Mouse (Mus musculus) intestine, embryonic 16.5 days (tissue): ENCODE data around the gene Tfdp2. TPM values are rescaled to one million over a fixed set of nuclear protein-coding genes. Genes with fewer than 3 reads are reported as not detected.

Experiments
- ATAC-seq: fragments of 200-750 bp; cut with Nextera tagmentation; 2 replicates; pipeline ENCODE4 v1.8.0; 2017; ENCODE audit warnings: moderate TSS enrichment, moderate library complexity
- H3K27ac ChIP-seq: fragments of 300-500 bp; sonication (generic); 2 replicates; pipeline ENCODE4 v1.5.1; 2014; ENCODE audit warnings: mild to moderate bottlenecking, low read length
- H3K27me3 ChIP-seq: fragments of 300-500 bp; sonication (generic); replicated peaks from 2 replicates; pipeline ENCODE4 v1.6.1; 2014; ENCODE audit warnings: low read length, control low read depth, mixed read lengths; ENCODE audit not compliant: control insufficient read depth, insufficient read depth
- H3K36me3 ChIP-seq: fragments of 300-500 bp; sonication (generic); 2 replicates; pipeline ENCODE4 v1.6.1; 2014; ENCODE audit warnings: low read length, control low read depth; ENCODE audit not compliant: control insufficient read depth, insufficient read depth
- H3K4me1 ChIP-seq: fragments of 300-500 bp; sonication (generic); 2 replicates; pipeline ENCODE4 v1.6.1; 2014; ENCODE audit warnings: low read length, control low read depth, mixed read lengths; ENCODE audit not compliant: control insufficient read depth, insufficient read depth
- H3K4me2 ChIP-seq: fragments of 300-500 bp; sonication (generic); 2 replicates; pipeline ENCODE4 v1.6.1; 2014; ENCODE audit warnings: low read depth, low read length, control low read depth
- H3K4me3 ChIP-seq: fragments of 300-500 bp; sonication (generic); 2 replicates; pipeline ENCODE4 v1.5.1; 2014; ENCODE audit warnings: mild to moderate bottlenecking, low read length
- H3K9ac ChIP-seq: fragments of 300-500 bp; sonication (generic); 2 replicates; pipeline ENCODE4 v1.6.1; 2014; ENCODE audit warnings: low read depth, low read length
- H3K9me3 ChIP-seq: fragments of 300-500 bp; sonication (generic); 2 replicates; pipeline ENCODE4 v1.6.1; 2016; ENCODE audit warnings: low read length, control low read depth; ENCODE audit not compliant: control insufficient read depth
- WGBS: fragments of 180-500 bp; shearing (Covaris S2); extraction: QIAGEN DNeasy Blood & Tissue Kit; methylation state at CpG from one replicate; pipeline ENCODE4 v1.1.7; 2014; 5-methylcytosine and 5-hydroxymethylcytosine counted together
- polyA plus RNA-seq: library from polyadenylated mRNA; unstranded; fragments of >200 nt; fragmentation: Nextera tagmentation; extraction: Ambion mirVana; gene quantifications from 2 replicates; pipeline ENCODE4 v1.2.1, GENCODE M21; 2015

The Tfdp2 gene
- polyA plus RNA-seq, 1 experiment from 2014 or later = 28.2 TPM

DNA sequence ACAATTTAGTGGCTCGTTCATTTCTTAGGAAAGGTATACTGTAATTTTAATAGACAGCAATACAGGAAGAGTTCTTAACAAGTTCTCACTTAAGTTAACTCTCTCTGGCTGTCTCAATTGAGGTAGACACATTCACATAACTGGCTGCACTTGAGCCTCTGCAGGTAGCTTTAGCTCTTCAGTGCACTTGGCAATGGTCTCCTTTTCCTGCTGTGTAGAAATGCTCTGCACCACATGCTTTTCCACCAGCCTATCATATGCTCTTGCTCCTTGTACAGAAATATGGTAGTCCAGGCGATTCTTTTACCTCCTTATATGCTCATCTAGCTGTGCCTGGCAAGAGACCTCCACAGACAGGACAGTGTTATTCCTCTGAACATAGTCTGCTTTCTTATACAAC is 73.7 kb downstream of the Tfdp2 start:
- no peak overlapping the region for H3K27ac ChIP-seq
- ATAC-seq = no peak
- H3K9me3 ChIP-seq = no peaks in the 10 kb centered on the region
- no peak overlapping the region for H3K9ac ChIP-seq
- 91% methylated on average over 2 of the region's 2 CpGs for WGBS
- no peaks in the 10 kb centered on the region for H3K4me1 ChIP-seq
- H3K36me3 ChIP-seq = no peaks in the 10 kb centered on the region
- H3K4me3 ChIP-seq = no peak overlapping the region
- no peak overlapping the region for H3K4me2 ChIP-seq
- H3K27me3 ChIP-seq = no peaks in the 10 kb centered on the region

DNA sequence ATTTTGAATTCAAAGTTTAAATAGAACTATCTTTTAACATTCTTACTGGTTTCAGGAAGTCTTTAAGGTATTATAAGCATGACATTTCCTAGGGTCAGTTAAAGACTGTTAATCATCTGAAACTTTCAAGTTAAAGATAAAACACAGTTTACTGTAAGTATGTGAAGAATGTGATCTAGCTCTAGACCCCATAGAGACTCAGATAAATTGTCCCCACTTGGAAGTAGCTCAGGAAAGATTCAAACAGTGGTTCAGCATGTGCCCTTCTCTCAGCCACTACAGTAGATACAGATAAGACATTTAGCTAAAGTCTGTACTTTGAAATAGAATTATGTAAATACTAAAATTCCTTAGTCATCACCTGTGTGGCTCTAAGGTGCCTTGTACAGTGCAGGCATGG is 79.5 kb downstream of the Tfdp2 start:
- ATAC-seq = no peak
- Histone ChIP-seq H3K9ac (no peak overlapping the region), H3K27ac (no peak overlapping the region)

DNA sequence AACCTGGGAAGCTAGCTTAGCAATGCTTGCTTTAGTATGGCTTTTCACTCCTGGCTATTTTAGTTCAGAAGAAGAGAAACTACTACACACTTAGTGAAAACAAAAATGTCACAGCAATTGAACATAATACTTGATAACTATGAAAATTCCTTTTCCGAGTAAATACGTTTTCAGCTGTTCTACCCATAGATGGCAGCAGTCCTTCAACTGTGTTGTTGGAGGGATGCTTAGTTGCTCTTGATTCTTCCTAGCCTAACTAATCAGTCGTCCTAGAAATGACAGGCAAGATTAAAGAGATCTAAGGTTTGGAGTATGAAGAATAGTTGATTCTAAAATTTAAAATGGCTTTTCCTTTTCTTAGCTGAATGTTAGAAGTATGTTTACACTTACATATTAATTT is 85.4 kb downstream of the Tfdp2 start:
- no peak overlapping the region for H3K9ac ChIP-seq
- H3K36me3 ChIP-seq = no peaks in the 10 kb centered on the region
- no peaks in the 10 kb centered on the region for H3K9me3 ChIP-seq
- H3K4me3 ChIP-seq = no peak overlapping the region
- WGBS = 67% methylated on average over 3 of the region's 3 CpGs
- no peak overlapping the region for H3K27ac ChIP-seq
- no peak for ATAC-seq
- no peak overlapping the region for H3K4me2 ChIP-seq
- no peaks in the 10 kb centered on the region for H3K27me3 ChIP-seq
- H3K4me1 ChIP-seq = no peaks in the 10 kb centered on the region

More for the DNA sequence above, 79.5 kb downstream of the Tfdp2 start:
- H3K9me3 ChIP-seq = no peaks in the 10 kb centered on the region
- H3K27me3 ChIP-seq = no peaks in the 10 kb centered on the region
- H3K4me3 ChIP-seq = no peak overlapping the region
- no peaks in the 10 kb centered on the region for H3K4me1 ChIP-seq
- H3K36me3 ChIP-seq = no peaks in the 10 kb centered on the region
- no peak overlapping the region for H3K4me2 ChIP-seq

DNA sequence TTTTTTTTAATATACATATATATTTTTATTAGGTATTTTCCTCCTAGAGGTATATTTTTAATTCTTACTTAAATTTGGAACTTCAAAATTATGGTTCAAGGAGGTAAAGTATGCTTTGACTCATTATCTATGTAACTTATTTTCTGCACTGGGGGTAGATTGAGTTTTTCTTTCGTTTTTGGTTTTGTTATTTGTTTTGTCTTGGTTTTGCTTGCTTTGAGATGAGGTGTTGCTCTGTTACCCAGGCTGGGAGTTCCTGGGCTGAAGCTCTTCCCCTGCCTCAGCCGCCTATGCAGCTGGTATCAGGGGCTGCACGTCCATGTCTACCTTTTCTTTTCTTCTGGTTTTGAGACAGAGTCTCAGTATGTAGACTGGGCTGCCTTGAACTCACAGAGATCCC is 86.0 kb downstream of the Tfdp2 start:
- H3K4me3 ChIP-seq = no peak overlapping the region
- no peak overlapping the region for H3K9ac ChIP-seq
- no peak overlapping the region for H3K4me2 ChIP-seq
- H3K36me3 ChIP-seq = no peaks in the 10 kb centered on the region
- no peaks in the 10 kb centered on the region for H3K9me3 ChIP-seq
- H3K27me3 ChIP-seq = no peaks in the 10 kb centered on the region
- H3K4me1 ChIP-seq = no peaks in the 10 kb centered on the region
- no peak for ATAC-seq
- H3K27ac ChIP-seq = no peak overlapping the region
- 92% methylated on average over 3 of the region's 3 CpGs for WGBS

DNA sequence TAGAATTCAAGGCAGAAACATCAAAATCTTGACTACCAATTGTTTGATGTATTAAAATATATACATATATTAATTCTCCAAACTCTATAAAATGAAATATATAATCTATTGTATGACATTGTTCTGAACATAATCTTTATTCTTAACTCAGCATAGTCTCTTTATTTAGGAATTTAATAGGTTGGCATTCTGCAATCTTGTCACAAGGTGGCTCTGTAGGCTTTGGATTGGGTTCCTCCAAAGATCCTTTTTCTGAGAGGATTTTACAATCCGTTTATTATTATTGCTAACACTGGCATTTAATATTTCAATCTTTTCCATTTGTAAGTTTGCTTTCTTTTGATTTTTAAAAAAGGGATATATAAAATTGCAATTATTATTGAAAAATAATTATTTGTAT is 88.8 kb downstream of the Tfdp2 start:
- WGBS = 28% methylated on average over 1 of the region's 1 CpGs
- ATAC-seq = no peak
- no peaks in the 10 kb centered on the region for H3K27me3 ChIP-seq
- H3K36me3 ChIP-seq = no peaks in the 10 kb centered on the region
- H3K4me1 ChIP-seq = no peaks in the 10 kb centered on the region
- H3K4me2 ChIP-seq = no peak overlapping the region
- no peak overlapping the region for H3K4me3 ChIP-seq
- H3K9me3 ChIP-seq = no peaks in the 10 kb centered on the region
- H3K9ac ChIP-seq = no peak overlapping the region
- H3K27ac ChIP-seq = no peak overlapping the region

DNA sequence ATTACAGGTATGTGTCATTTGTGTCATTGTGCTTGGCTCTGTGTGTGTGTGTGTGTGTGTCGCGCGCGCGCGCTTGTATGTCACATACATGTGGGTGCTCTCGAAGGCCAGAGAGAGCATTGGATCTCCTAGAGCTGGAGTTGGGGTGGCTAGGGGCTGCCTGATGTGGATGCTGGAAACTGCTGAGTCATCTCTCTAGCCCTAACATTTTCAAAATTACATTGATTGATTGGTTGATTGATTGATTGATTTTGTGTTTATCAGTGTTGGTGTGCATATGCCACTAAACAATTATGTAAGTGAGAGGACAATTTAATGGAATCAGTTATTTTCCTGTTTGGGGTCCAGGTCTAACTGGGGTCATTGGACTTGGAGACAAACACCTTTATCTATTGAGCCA is 96.1 kb downstream of the Tfdp2 start:
- 95% methylated on average over 7 of the region's 7 CpGs for WGBS
- no peak overlapping the region for H3K4me2 ChIP-seq
- H3K27me3 ChIP-seq = no peaks in the 10 kb centered on the region
- no peak overlapping the region for H3K9ac ChIP-seq
- no peak overlapping the region for H3K27ac ChIP-seq
- H3K9me3 ChIP-seq = no peaks in the 10 kb centered on the region
- no peak for ATAC-seq
- no peaks in the 10 kb centered on the region for H3K4me1 ChIP-seq
- no peak overlapping the region for H3K4me3 ChIP-seq
- H3K36me3 ChIP-seq = no peaks in the 10 kb centered on the region

DNA sequence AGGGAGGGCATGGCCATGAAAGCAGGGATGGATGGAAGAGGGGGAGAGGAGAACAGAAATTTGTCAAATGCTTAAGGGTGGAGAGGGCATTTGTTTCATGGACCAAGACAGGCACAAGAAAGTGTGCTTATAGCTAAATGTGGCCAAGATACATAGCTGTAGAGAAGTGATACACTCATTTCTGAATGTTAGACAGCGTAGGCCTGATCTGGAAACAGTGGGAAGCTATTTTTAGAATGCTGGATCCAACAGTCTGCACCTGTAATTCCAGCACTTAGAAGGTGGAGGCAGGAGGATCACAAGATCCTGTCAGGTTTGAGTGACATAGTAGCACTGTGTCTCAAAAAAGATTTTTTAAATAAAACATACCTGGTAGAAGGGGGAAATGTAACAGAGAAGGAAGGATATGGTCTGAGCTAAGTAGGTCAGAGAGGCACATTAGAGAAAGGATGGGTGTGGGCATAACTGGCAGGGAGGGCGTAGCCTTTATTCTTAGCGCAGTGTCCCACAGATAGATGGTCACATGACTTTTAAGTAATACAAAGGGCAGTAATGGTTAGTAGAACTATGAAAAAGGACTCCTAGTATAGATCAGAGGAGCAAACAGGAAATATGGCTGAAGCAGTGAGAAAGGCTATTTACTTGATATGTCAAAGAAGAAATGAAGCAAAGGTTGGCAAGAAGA is 103.4 kb downstream of the Tfdp2 start:
- H3K9ac ChIP-seq = no peak overlapping the region
- H3K4me1 ChIP-seq = no peaks in the 10 kb centered on the region
- H3K27ac ChIP-seq = no peak overlapping the region
- WGBS = 89% methylated on average over 3 of the region's 3 CpGs
- H3K4me3 ChIP-seq = no peak overlapping the region
- no peaks in the 10 kb centered on the region for H3K36me3 ChIP-seq
- no peak overlapping the region for H3K4me2 ChIP-seq
- ATAC-seq = 0 out of 2 replicates have a peak, but pooled peaks have one; percentile 44
- H3K9me3 ChIP-seq = no peaks in the 10 kb centered on the region
- no peaks in the 10 kb centered on the region for H3K27me3 ChIP-seq

DNA sequence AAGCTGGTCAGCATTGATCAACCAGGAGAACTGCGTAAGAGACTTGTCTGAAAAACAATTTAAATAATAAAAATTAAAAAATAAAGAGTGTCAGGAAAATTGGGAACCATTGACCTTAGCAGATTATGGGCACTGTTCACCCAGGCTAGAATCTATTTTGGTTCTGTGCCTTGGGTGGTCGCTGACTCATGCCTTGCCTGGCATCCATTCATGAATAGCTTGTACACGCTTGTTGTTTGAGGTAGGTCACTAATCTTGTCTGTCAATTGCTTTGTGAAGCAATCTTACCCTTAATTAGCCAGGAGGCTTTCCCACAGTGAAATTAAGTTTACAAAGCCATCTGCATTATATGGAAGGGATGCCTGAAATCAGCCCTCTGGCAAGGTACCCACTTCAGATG is 112.7 kb downstream of the Tfdp2 start:
- Histone ChIP-seq H3K9me3 (no peaks in the 10 kb centered on the region), H3K27ac (no peak overlapping the region), H3K9ac (no peak overlapping the region), H3K4me2 (no peak overlapping the region), H3K27me3 (no peaks in the 10 kb centered on the region), H3K36me3 (0 out of 2 replicates have a peak, but pooled peaks cover 2% of the 10 kb centered on the region), H3K4me1 (no peaks in the 10 kb centered on the region), H3K4me3 (no peak overlapping the region)
- no peak for ATAC-seq
- WGBS = 83% methylated on average over 3 of the region's 3 CpGs

DNA sequence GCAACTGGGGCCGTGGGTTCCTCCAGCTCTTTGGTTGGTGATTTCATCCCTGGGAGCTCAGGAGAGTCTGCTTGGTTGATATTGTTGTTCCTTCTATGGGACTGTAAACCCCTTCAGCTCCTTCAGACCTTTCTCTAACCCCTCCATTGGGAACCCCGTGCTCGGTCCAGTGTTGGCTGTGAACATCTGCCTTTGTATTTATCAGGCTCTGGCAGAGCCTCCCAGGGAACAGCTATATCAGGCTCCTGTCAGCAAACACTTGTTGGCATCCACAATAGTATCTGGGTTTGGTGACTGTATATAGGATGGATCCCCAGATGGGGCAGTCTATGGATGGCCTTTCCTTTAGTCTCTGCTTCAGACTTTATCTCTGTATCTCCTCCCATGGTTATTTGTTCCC is 116.0 kb downstream of the Tfdp2 start:
- 91% methylated on average over 3 of the region's 3 CpGs for WGBS
- Histone ChIP-seq H3K36me3 (0 out of 2 replicates have a peak, but pooled peaks cover 2% of the 10 kb centered on the region), H3K27me3 (no peaks in the 10 kb centered on the region), H3K9ac (no peak overlapping the region), H3K4me1 (no peaks in the 10 kb centered on the region), H3K4me2 (no peak overlapping the region), H3K9me3 (no peaks in the 10 kb centered on the region), H3K27ac (no peak overlapping the region), H3K4me3 (no peak overlapping the region)
- no peak for ATAC-seq

DNA sequence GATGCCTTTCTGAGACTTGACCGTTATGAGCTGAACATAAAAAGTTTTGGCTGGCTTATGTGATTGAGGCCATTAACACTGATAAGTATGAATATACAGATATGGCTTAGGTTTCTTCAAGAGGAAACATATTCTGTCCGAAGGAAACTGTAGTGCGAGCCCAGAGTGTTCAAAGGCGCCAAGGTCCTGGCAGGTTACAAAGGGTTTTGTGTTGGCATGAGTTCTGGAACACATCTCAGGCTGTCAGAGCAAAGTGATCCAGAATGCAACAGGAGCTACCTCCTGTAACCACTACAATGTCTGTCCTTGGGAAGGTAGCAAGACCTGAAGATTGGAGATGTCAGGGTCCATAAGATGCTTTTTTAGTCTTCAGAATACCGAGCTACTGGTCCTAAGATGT is 123.3 kb downstream of the Tfdp2 start:
- 91% methylated on average over 5 of the region's 5 CpGs for WGBS
- Histone ChIP-seq H3K4me2 (no peak overlapping the region), H3K9ac (no peak overlapping the region), H3K36me3 (0 out of 2 replicates have a peak, but pooled peaks cover 3% of the 10 kb centered on the region), H3K4me1 (no peaks in the 10 kb centered on the region), H3K27ac (no peak overlapping the region), H3K4me3 (no peak overlapping the region), H3K27me3 (no peaks in the 10 kb centered on the region), H3K9me3 (no peaks in the 10 kb centered on the region)
- no peak for ATAC-seq
